Mouse (Mus musculus): ENCODE measurements around the gene Dpysl5. TPM values are rescaled to one million over a fixed set of nuclear protein-coding genes. Genes with fewer than 3 reads are reported as not detected.

Dpysl5 gene
- polyA plus RNA-seq (2012): 0.01 and 0.03 TPM in 2 replicates

DNA sequence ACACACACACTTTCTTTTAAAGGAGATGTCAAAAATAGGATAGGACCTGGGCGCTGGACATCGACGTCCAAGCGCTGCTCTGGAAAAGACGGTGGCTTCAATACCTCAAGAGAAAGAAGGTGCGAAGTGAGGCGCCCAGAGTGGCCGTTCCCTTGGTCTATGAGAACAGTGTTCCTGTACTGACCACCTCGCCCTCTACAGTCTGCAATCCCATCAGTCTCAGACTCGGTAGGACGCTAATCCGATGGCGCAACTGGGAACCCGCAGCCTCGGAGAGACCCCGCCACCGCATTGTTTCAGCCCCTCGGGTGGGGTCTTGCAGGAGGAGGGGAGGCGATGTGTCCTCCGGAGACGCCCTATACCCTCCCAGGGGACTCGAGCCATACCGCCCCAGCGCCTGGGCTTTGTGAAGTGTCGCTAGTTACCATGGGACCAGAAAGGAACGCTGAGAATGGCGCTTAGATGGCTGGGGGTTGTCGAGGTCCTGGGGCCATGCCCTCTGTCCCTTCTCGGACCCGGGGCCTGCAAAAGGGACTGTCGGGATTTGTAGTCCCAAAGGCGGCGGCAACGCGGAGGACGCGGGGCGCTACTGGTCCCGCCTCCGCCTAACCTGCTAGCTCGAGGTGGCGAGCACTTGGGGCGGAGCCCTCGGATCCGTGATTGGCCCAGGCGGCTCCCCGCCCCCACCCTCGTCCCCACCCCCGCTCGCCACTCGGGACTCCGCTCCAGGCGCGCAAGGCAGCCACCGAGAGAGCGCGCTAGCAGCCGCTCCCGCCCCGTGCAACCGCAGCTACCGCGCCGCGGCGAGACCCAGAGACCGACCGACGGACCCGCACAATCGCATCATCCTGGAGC lies at the start of gene Dpysl5:
Gene Dpysl5 (plus strand): TSS at position 418 of the 855 bp plus-strand sequence.

GRCm38 (mm10) chr5:30666391-30667195 lies 44.8 kb upstream of the Dpysl5 start, which contains the start of gene Cenpa:
Cenpa (plus strand) TSS chr5:30666777.

GRCm38 (mm10) chr5:30814424-30815119 lies 103.2 kb downstream of the Dpysl5 start, which contains the start of gene Mapre3:
Mapre3 (plus strand) TSS chr5:30814641.

Other genes starting within 250 kb of the Dpysl5 start
- gene Otof, start 249.6 kb upstream of the Dpysl5 start, polyA plus RNA-seq (2012): 0.01 and 0.11 TPM in 2 replicates
- gene 1700001C02Rik, start 245.5 kb upstream of the Dpysl5 start, polyA plus RNA-seq (2012): not detected in 2 replicates
- not detected in 2 replicates for gene Cib4, start 165.7 kb upstream of the Dpysl5 start, polyA plus RNA-seq (2012)
- 0.13 and 0.15 TPM in 2 replicates for gene Kcnk3, start 123.4 kb upstream of the Dpysl5 start, polyA plus RNA-seq (2012)
- gene Slc35f6, start 63.6 kb upstream of the Dpysl5 start, polyA plus RNA-seq (2012): 9.3 and 11.6 TPM in 2 replicates
- 259 and 274 TPM in 2 replicates for gene Cenpa, start 44.8 kb upstream of the Dpysl5 start, polyA plus RNA-seq (2012)
- 1.4 and 2.5 TPM in 2 replicates for gene Mapre3, start 103.1 kb downstream of the Dpysl5 start, polyA plus RNA-seq (2012)
- 30.4 and 33.8 TPM in 2 replicates for gene Tmem214, start 156.4 kb downstream of the Dpysl5 start, polyA plus RNA-seq (2012)
- 77.8 and 86.3 TPM in 2 replicates for gene Agbl5, start 177.1 kb downstream of the Dpysl5 start, polyA plus RNA-seq (2012)
- 87.6 and 90.0 TPM in 2 replicates for gene Ost4, start 196.2 kb downstream of the Dpysl5 start, polyA plus RNA-seq (2012)
- gene Emilin1, start 201.8 kb downstream of the Dpysl5 start, polyA plus RNA-seq (2012): 129 and 171 TPM in 2 replicates
- 49.3 and 67.4 TPM in 2 replicates for gene Khk, start 209.9 kb downstream of the Dpysl5 start, polyA plus RNA-seq (2012)
- not detected in 2 replicates for gene Cgref1, start 234.0 kb downstream of the Dpysl5 start, polyA plus RNA-seq (2012)
- 78.9 and 93.2 TPM in 2 replicates for gene Preb, start 248.8 kb downstream of the Dpysl5 start, polyA plus RNA-seq (2012)